Mouse (Mus musculus) heart, postnatal 0 days (tissue): ENCODE data around the gene Hdgfl2.

Source experiments
- CTCF ChIP-seq: IDR thresholded peaks from 2 replicates; pipeline ENCODE4 v1.5.1; 2016; ENCODE audit warnings: antibody characterized with exemption, control low read depth, low read depth
- EP300 ChIP-seq: IDR thresholded peaks from 2 replicates; pipeline ENCODE4 v1.6.1; 2016; ENCODE audit warnings: antibody characterized with exemption, low read depth

- TF ChIP-seq CTCF (no peak), EP300 (no peak)
These were observed 60.6 kb downstream of the Hdgfl2 start, which contains the start of gene Sema6b for GRCm38 (mm10) chr17:56139858-56140595.
